Mouse (Mus musculus) hindbrain, postnatal 0 days (tissue): ENCODE data around the gene Chst12. TPM values are rescaled to one million over a fixed set of nuclear protein-coding genes. Genes with fewer than 3 reads are reported as not detected.
"Not testable (repeated sequence)": the region's sequence is repeated elsewhere in the genome, so short reads cannot be mapped to it uniquely, and the experiment has no call there.

Experiments
- ATAC-seq: fragments of 200-750 bp; cut with Nextera tagmentation; 2 replicates; pipeline ENCODE4 v1.8.0; 2017; ENCODE audit warnings: mild to moderate bottlenecking, moderate TSS enrichment, moderate library complexity
- DNase-seq: peaks from one replicate; pipeline ENCODE4 v3.0.0-alpha.2; 2015; ENCODE audit warnings: low spot score
- H3K27ac ChIP-seq: fragments of 300-500 bp; sonication (generic); 2 replicates; pipeline ENCODE4 v1.5.1; 2014; ENCODE audit warnings: mild to moderate bottlenecking
- H3K27me3 ChIP-seq: fragments of 300-500 bp; sonication (generic); 2 replicates; pipeline ENCODE4 v1.6.1; 2014; ENCODE audit warnings: low read length, mixed read lengths; ENCODE audit not compliant: insufficient read depth
- H3K36me3 ChIP-seq: fragments of 300-500 bp; sonication (generic); 2 replicates; pipeline ENCODE4 v1.6.1; 2014; ENCODE audit warnings: low read length, mixed read lengths; ENCODE audit not compliant: insufficient read depth
- H3K4me1 ChIP-seq: fragments of 300-500 bp; sonication (generic); 2 replicates; pipeline ENCODE4 v1.6.1; 2014; ENCODE audit warnings: antibody characterized with exemption, low read length, mixed read lengths; ENCODE audit not compliant: insufficient read depth
- H3K4me2 ChIP-seq: fragments of 300-500 bp; sonication (generic); 2 replicates; pipeline ENCODE4 v1.6.1; 2014; ENCODE audit warnings: low read depth, mild to moderate bottlenecking, low read length, moderate library complexity, mixed read lengths
- H3K4me3 ChIP-seq: fragments of 300-500 bp; sonication (generic); 2 replicates; pipeline ENCODE4 v1.5.1; 2014; ENCODE audit warnings: low read length
- H3K9ac ChIP-seq: fragments of 300-500 bp; sonication (generic); replicated peaks from 2 replicates; pipeline ENCODE4 v1.6.1; 2014; ENCODE audit warnings: mild to moderate bottlenecking, low read length, moderate library complexity, mixed read lengths
- H3K9me3 ChIP-seq: fragments of 300-500 bp; sonication (generic); 2 replicates; pipeline ENCODE4 v1.6.1; 2016; ENCODE audit warnings: low read length, mixed read lengths
- CTCF ChIP-seq: IDR thresholded peaks from 2 replicates; pipeline ENCODE4 v1.5.1; 2016; ENCODE audit warnings: antibody characterized with exemption, control low read depth, low read depth
- WGBS: fragments of 180-500 bp; shearing (Covaris S2); extraction: QIAGEN DNeasy Blood & Tissue Kit; methylation state at CpG from one replicate; pipeline ENCODE4 v1.1.7; 2014; 5-methylcytosine and 5-hydroxymethylcytosine counted together
- polyA plus RNA-seq: library from polyadenylated mRNA; unstranded; fragments of >200 nt; fragmentation: Nextera tagmentation; extraction: Ambion mirVana; gene quantifications from 2 replicates; pipeline ENCODE4 v1.2.1, GENCODE M21; 2015
- total RNA-seq: library from RNA; depleted of rRNA; stranded (reverse); fragments of >200 nt; gene quantifications from 2 replicates; pipeline ENCODE4 v1.2.3, GENCODE M21; 2014; rRNA removed

Chst12 gene
- 9.8 and 22.7 TPM in 2 replicates for total RNA-seq
- 19.1 and 22.0 TPM in 2 replicates for polyA plus RNA-seq

- no peaks in the 10 kb centered on the region for H3K36me3 ChIP-seq
- peaks cover 20% of the 10 kb centered on the region for H3K4me1 ChIP-seq
- TF ChIP-seq CTCF, result peak; percentile 36; the same call in 1 of the 2 replicates
- ATAC-seq (peak; percentile 97), DNase-seq (peak; percentile 100)
- WGBS, result under 1% methylated on average over 37 of the region's 38 CpGs
- no peaks in the 10 kb centered on the region for H3K27me3 ChIP-seq
- peak within 1 kb of the TSS; percentile 64 for H3K4me2 ChIP-seq
- H3K4me3 ChIP-seq, result peak within 1 kb of the TSS; percentile 59
- peak within 1 kb of the TSS; percentile 80 for H3K27ac ChIP-seq
- H3K9me3 ChIP-seq, result no peaks in the 10 kb centered on the region
- peak within 1 kb of the TSS; percentile 79 for H3K9ac ChIP-seq
These were observed at the start of gene Chst12 for GRCm38 (mm10) chr5:140505208-140505780. Chst12 (plus strand) TSS chr5:140505550.

- Histone ChIP-seq H3K36me3 (no peaks in the 10 kb centered on the region), H3K4me1 (no peaks in the 10 kb centered on the region), H3K9ac (no peak overlapping the region), H3K27ac (no peak overlapping the region), H3K9me3 (no peaks in the 10 kb centered on the region), H3K4me2 (no peak overlapping the region), H3K27me3 (no peaks in the 10 kb centered on the region), H3K4me3 (no peak overlapping the region)
- 79% methylated on average over 3 of the region's 3 CpGs for WGBS
- ATAC-seq (no peak), DNase-seq (no peak)
- TF ChIP-seq CTCF, result no peak
These were observed 43.9 kb upstream of the Chst12 start for GRCm38 (mm10) chr5:140461476-140461875.

- H3K9me3 ChIP-seq, H3K4me3 ChIP-seq, H3K27me3 ChIP-seq, H3K9ac ChIP-seq, H3K27ac ChIP-seq, H3K4me1 ChIP-seq, H3K4me2 ChIP-seq, H3K36me3 ChIP-seq, ATAC-seq, DNase-seq: not testable (repeated sequence)
- WGBS, result 86% methylated on average over 2 of the region's 2 CpGs
These were observed 42.2 kb upstream of the Chst12 start for GRCm38 (mm10) chr5:140463151-140463550.

- DNase-seq (no peak), ATAC-seq (no peak)
- H3K36me3 ChIP-seq, result no peaks in the 10 kb centered on the region
- no peak overlapping the region for H3K4me2 ChIP-seq
- no peaks in the 10 kb centered on the region for H3K4me1 ChIP-seq
- H3K9me3 ChIP-seq, result no peaks in the 10 kb centered on the region
- 68% methylated on average over 2 of the region's 2 CpGs for WGBS
- no peak for TF ChIP-seq CTCF
- H3K27me3 ChIP-seq, result no peaks in the 10 kb centered on the region
- no peak overlapping the region for H3K27ac ChIP-seq
- no peak overlapping the region for H3K4me3 ChIP-seq
- H3K9ac ChIP-seq, result no peak overlapping the region
These were observed 40.4 kb upstream of the Chst12 start for GRCm38 (mm10) chr5:140464943-140465342.

GRCm38 (mm10) chr5:140472336-140472735 is 33.0 kb upstream of the Chst12 start:
- no peaks in the 10 kb centered on the region for H3K27me3 ChIP-seq
- no peaks in the 10 kb centered on the region for H3K4me1 ChIP-seq
- no peaks in the 10 kb centered on the region for H3K36me3 ChIP-seq
- ATAC-seq (no peak), DNase-seq (no peak)
- H3K9me3 ChIP-seq, result no peaks in the 10 kb centered on the region
- whole genome bisulfite sequencing, result 77% methylated on average over 3 of the region's 3 CpGs
- no peak overlapping the region for H3K4me2 ChIP-seq
- no peak overlapping the region for H3K27ac ChIP-seq
- TF ChIP-seq CTCF, result peak; percentile 32
- H3K4me3 ChIP-seq, result no peak overlapping the region
- H3K9ac ChIP-seq, result no peak overlapping the region

DNA sequence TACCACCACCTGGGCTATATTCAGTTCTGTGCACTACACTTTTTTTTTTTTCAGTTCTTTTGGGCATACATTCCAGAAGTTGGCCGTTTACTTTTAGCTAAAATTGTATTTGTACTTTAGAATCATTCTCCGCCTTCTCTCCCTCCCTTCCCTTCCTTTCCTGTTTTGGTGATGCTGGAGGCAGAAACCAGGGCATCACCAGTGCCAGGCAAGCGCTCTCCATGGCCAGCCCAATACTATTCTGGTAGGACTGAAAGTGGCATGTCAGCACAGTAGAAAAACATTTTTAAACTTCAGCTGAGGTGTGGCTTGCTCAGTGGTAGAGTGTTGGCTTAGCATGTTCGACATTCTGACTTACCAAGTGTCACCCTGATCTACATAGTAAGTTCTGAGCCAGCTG is 23.9 kb upstream of the Chst12 start:
- Histone ChIP-seq H3K9ac (no peak overlapping the region), H3K9me3 (no peaks in the 10 kb centered on the region), H3K27me3 (no peaks in the 10 kb centered on the region), H3K27ac (no peak overlapping the region), H3K36me3 (no peaks in the 10 kb centered on the region), H3K4me2 (no peak overlapping the region), H3K4me3 (no peak overlapping the region), H3K4me1 (no peaks in the 10 kb centered on the region)
- TF ChIP-seq CTCF, result no peak
- WGBS, result 86% methylated on average over 4 of the region's 4 CpGs
- DNase-seq (no peak), ATAC-seq (no peak)

DNA sequence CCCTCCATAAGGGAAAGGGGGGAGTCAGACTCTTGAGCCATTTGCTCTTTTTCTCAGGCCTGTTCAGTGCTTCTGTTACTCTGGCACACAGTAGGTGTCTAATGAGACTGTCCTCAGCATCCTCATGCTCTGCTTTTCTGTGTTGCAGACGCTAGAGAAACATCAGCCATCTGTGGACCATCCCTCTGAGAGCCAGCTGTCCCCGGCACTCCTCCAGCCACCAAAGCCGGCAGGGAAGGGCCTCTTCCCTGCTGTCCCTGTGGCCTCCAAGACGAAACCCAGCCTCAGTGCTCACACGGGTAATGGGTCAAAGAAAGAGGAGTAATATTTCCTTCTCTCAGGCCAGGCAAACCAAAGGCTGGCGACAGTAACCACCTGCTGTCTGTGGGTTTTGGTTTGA is 14.2 kb upstream of the Chst12 start:
- Histone ChIP-seq H3K4me3 (no peak overlapping the region), H3K9me3 (no peaks in the 10 kb centered on the region), H3K9ac (no peak overlapping the region), H3K36me3 (no peaks in the 10 kb centered on the region), H3K4me2 (no peak overlapping the region), H3K4me1 (no peaks in the 10 kb centered on the region), H3K27me3 (no peaks in the 10 kb centered on the region), H3K27ac (no peak overlapping the region)
- TF ChIP-seq CTCF, result no peak
- ATAC-seq (no peak), DNase-seq (no peak)
- WGBS, result 60% methylated on average over 6 of the region's 6 CpGs
